In the genomic region with DNA sequence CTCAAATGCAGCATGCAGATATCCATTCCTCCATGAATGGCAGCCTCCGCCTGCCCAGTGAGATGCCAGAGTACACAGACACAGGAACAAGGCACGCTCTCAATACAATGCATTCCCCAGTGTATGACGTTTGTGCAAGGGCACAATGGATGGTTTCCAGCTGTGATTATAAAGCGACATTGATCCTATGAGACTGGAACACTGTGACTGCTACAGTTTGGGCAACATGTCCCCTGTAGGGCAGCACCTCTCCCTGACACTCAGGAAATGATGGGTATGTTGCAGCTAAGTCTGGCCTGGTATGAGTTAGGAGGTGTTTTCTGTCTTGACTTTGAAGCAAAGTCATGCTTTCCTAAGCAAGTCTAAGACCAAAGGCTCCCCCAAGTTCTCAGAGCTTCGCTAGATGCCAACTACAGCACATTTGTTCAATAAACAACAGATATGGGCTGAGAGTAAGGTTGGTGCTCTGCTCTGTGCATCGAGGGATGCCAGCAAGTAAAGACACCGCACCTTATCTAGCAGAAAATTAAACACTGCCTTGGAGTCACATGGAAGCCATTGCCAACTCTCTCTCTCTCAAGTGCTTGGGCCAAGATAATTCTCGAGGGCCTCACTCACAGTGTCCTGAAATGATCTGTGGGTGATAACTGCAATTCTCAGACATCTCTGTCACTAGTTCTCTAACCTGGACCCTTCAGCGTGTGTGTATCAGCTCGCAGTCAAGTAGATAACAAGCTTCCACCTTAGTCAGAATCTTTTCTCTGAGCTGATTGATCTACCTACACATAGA, we compare ENCODE assay signal across 21 mouse cellular contexts.
DNase-seq lines count a peak whose midpoint lies in the region; ATAC-seq and TF ChIP-seq lines count a peak whose summit lies in the region.
"Had no signal": no experiment of that assay in that cellular context is flagged by ENCODE, and none has a peak within 500 bp of the region (broad histone marks: within the 10 kb centered on the region; RNA-seq: fewer than 3 reads in every experiment).

No protein-coding gene starts in this region.

- ATAC-seq in lung, embryonic 14.5 days (ENCODE audit: insufficient read depth): peak; percentile 67; the same call in 1 of the 2 replicates
- no peak for ATAC-seq in midbrain, embryonic 11.5 days (ENCODE audit: low FRiP score)
- no peak for ATAC-seq in embryonic facial prominence, embryonic 15.5 days (ENCODE audit: insufficient number of reproducible peaks, low FRiP score, low TSS enrichment, low read depth)
- no peak for ATAC-seq in activated CD4-positive, CD25-positive, alpha-beta regulatory T cell, adult 4 months
- ATAC-seq: forebrain, embryonic 15.5 days; Patski had no signal

- no peaks in the 10 kb centered on the region for H3K9me3 ChIP-seq in lung, embryonic 14.5 days (ENCODE audit: low read depth, low read length)
- no peaks in the 10 kb centered on the region for H3K9me3 ChIP-seq in midbrain, embryonic 11.5 days (ENCODE audit: control insufficient read depth, low read length)
- H3K9me3 ChIP-seq in midbrain, embryonic 10.5 days (replicated peaks): no peaks in the 10 kb centered on the region
- H3K9me3 ChIP-seq in embryonic facial prominence, embryonic 15.5 days (replicated peaks): no peaks in the 10 kb centered on the region
- H3K9me3 ChIP-seq: forebrain, embryonic 15.5 days; heart, embryonic 10.5 days; hindbrain, embryonic 15.5 days; limb, embryonic 10.5 days; liver, embryonic 15.5 days had no signal

- peak; percentile 59 for DNase-seq in lung, embryonic 14.5 days
- DNase-seq in lung, postnatal 25 days (ENCODE audit: low spot score): no peak
- DNase-seq in midbrain, embryonic 11.5 days (ENCODE audit: low spot score, missing footprints): peak; percentile 79
- DNase-seq in midbrain, embryonic 10.5 days (ENCODE audit: low spot score): no peak
- DNase-seq in natural killer cell, adult 2 months (ENCODE audit: low spot score in 2 of 2): no peak
- DNase-seq: adrenal gland, postnatal 14 days; cerebellum, adult 8-10 months; kidney, adult 2 months; liver; right cerebral cortex, postnatal 25 days; spleen, adult 18-20 months had no signal

- no peak overlapping the region for H3K4me3 ChIP-seq in lung, embryonic 14.5 days (ENCODE audit: low read depth, low read length)
- H3K4me3 ChIP-seq in midbrain, embryonic 11.5 days (ENCODE audit: low read depth, low read length): no peak overlapping the region
- no peak overlapping the region for H3K4me3 ChIP-seq in midbrain, embryonic 10.5 days
- no peak overlapping the region for H3K4me3 ChIP-seq in embryonic facial prominence, embryonic 15.5 days (replicated peaks)
- H3K4me3 ChIP-seq: forebrain, embryonic 15.5 days; heart, embryonic 10.5 days; hindbrain, embryonic 15.5 days; left cerebral cortex, adult 2 months; limb, embryonic 10.5 days; liver, embryonic 15.5 days had no signal

- WGBS in lung, embryonic 14.5 days: 41% methylated on average over 10 of the region's 10 CpGs
- 78% methylated on average over 10 of the region's 10 CpGs for WGBS in midbrain, embryonic 11.5 days
- 87% methylated on average over 10 of the region's 10 CpGs for WGBS in midbrain, embryonic 10.5 days
- WGBS in embryonic facial prominence, embryonic 15.5 days: 68% methylated on average over 10 of the region's 10 CpGs

- H3K4me2 ChIP-seq in lung, embryonic 14.5 days: no peak overlapping the region
- H3K4me2 ChIP-seq in midbrain, embryonic 11.5 days: no peak overlapping the region
- H3K4me2 ChIP-seq in embryonic facial prominence, embryonic 15.5 days (replicated peaks): no peak overlapping the region
- H3K4me2 ChIP-seq: forebrain, embryonic 15.5 days; hindbrain, embryonic 15.5 days; liver, embryonic 15.5 days had no signal

- no peaks in the 10 kb centered on the region for H3K36me3 ChIP-seq in lung, embryonic 14.5 days (ENCODE audit: insufficient read depth)
- H3K36me3 ChIP-seq in midbrain, embryonic 11.5 days (ENCODE audit: control insufficient read depth, insufficient read depth, low read length): no peaks in the 10 kb centered on the region
- no peaks in the 10 kb centered on the region for H3K36me3 ChIP-seq in midbrain, embryonic 10.5 days
- H3K36me3 ChIP-seq in embryonic facial prominence, embryonic 15.5 days: no peaks in the 10 kb centered on the region
- H3K36me3 ChIP-seq: forebrain, embryonic 15.5 days; heart, embryonic 10.5 days; hindbrain, embryonic 15.5 days; limb, embryonic 10.5 days; liver, embryonic 15.5 days had no signal

- H3K27ac ChIP-seq in lung, embryonic 14.5 days (ENCODE audit: low read depth): peak overlapping the region; percentile 42; the same call in 1 of the 2 replicates
- no peak overlapping the region for H3K27ac ChIP-seq in midbrain, embryonic 11.5 days (ENCODE audit: low read depth, low read length)
- H3K27ac ChIP-seq in midbrain, embryonic 10.5 days (replicated peaks): no peak overlapping the region
- peak overlapping the region; percentile 36 for H3K27ac ChIP-seq in embryonic facial prominence, embryonic 15.5 days (replicated peaks)
- H3K27ac ChIP-seq: forebrain, embryonic 15.5 days; heart, embryonic 10.5 days; hindbrain, embryonic 15.5 days; kidney, postnatal 0 days; left cerebral cortex, adult 2 months; limb, embryonic 10.5 days; liver, embryonic 15.5 days had no signal

- no peaks in the 10 kb centered on the region for H3K27me3 ChIP-seq in lung, embryonic 14.5 days (ENCODE audit: insufficient read depth, low read length)
- no peaks in the 10 kb centered on the region for H3K27me3 ChIP-seq in midbrain, embryonic 11.5 days (ENCODE audit: control insufficient read depth, insufficient read depth, low read length)
- H3K27me3 ChIP-seq in midbrain, embryonic 10.5 days (ENCODE audit: low read depth, poor library complexity, severe bottlenecking): no peaks in the 10 kb centered on the region
- no peaks in the 10 kb centered on the region for H3K27me3 ChIP-seq in embryonic facial prominence, embryonic 15.5 days
- H3K27me3 ChIP-seq: forebrain, embryonic 15.5 days; hindbrain, embryonic 15.5 days; liver, embryonic 15.5 days; Patski had no signal

- no peak for TF ChIP-seq CTCF in lung, embryonic 14.5 days (IDR thresholded peaks at IDR 0.05; ENCODE audit: low read depth)

- H3K4me1 ChIP-seq in lung, embryonic 14.5 days (ENCODE audit: insufficient read depth): peaks cover 12% of the 10 kb centered on the region
- no peaks in the 10 kb centered on the region for H3K4me1 ChIP-seq in midbrain, embryonic 11.5 days (ENCODE audit: control insufficient read depth, insufficient read depth, low read length)
- H3K4me1 ChIP-seq in midbrain, embryonic 10.5 days: 0 out of 2 replicates have a peak, but pooled peaks cover 4% of the 10 kb centered on the region
- peaks cover 18% of the 10 kb centered on the region for H3K4me1 ChIP-seq in embryonic facial prominence, embryonic 15.5 days
- H3K4me1 ChIP-seq: forebrain, embryonic 15.5 days; hindbrain, embryonic 15.5 days; liver, embryonic 15.5 days had no signal

- H3K9ac ChIP-seq in lung, embryonic 14.5 days: no peak overlapping the region
- no peak overlapping the region for H3K9ac ChIP-seq in midbrain, embryonic 11.5 days (ENCODE audit: low read length)
- no peak overlapping the region for H3K9ac ChIP-seq in embryonic facial prominence, embryonic 15.5 days
- H3K9ac ChIP-seq: forebrain, embryonic 15.5 days; hindbrain, embryonic 15.5 days; liver, embryonic 15.5 days had no signal

Comparison
In these comparisons a context has a peak if more than half of its experiments do, and no peak if none do; other contexts are left out.
1. DNase-seq: peak in lung, embryonic 14.5 days (single experiment) and midbrain, embryonic 11.5 days (single experiment); none in lung, postnatal 25 days (single experiment), midbrain, embryonic 10.5 days (single experiment) and natural killer cell, adult 2 months (0 of 2).
2. H3K27ac ChIP-seq: peak in lung, embryonic 14.5 days (single experiment) and embryonic facial prominence, embryonic 15.5 days (single experiment); none in midbrain, embryonic 11.5 days (single experiment) and midbrain, embryonic 10.5 days (single experiment).